Mouse (Mus musculus): ENCODE results near the gene Gm4491. TPM values are rescaled to one million over a fixed set of nuclear protein-coding genes. Genes with fewer than 3 reads are reported as not detected.
"Not testable (repeated sequence)": the region's sequence is repeated elsewhere in the genome, so short reads cannot be mapped to it uniquely, and the experiment has no call there.

The Gm4491 gene
- polyA plus RNA-seq, 1 experiment from 2014 or later = not detected

DNA sequence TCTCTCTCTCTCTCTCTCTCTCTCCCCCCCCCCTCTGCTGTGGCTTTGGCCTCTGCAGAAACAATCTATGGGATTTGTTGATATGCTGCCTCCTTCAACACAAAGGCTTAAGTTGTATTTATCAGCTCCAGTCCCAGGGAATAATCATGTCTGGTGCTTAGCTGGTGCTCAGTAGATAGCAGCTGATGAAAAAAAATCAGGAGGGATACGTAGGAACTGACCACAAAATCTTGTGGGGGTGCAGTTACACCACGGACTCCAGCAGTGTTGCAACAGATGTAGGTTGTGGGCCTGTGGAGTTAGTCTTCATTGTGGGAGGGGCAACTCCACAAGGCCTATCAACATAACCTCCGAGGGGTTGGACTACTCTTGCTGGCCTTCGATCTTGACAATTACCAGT is 19.8 kb downstream of the Gm4491 start:
- H3K36me3 ChIP-seq (ENCODE audit: control insufficient read depth, insufficient read depth, low read length) = no peaks in the 10 kb centered on the region
- H3K27ac ChIP-seq (ENCODE audit: low read depth, low read length) = no peak overlapping the region
- H3K9ac ChIP-seq (ENCODE audit: low read depth, low read length) = no peak overlapping the region
- no peak overlapping the region for H3K4me3 ChIP-seq (ENCODE audit: low read depth, low read length)
- H3K4me2 ChIP-seq = no peak overlapping the region
- no peaks in the 10 kb centered on the region for H3K4me1 ChIP-seq (replicated peaks; ENCODE audit: control insufficient read depth, insufficient read depth, low read length)
- no peaks in the 10 kb centered on the region for H3K9me3 ChIP-seq (ENCODE audit: control insufficient read depth, low read length)
- no peak for DNase-seq (ENCODE audit: low spot score)
- H3K27me3 ChIP-seq (replicated peaks; ENCODE audit: control insufficient read depth, insufficient read depth, low read length) = peaks cover 6% of the 10 kb centered on the region; the same call in 1 of the 2 replicates
- WGBS = 44% methylated on average over 4 of the region's 4 CpGs
- ATAC-seq (replicated peaks; ENCODE audit: low FRiP score) = peak; percentile 68

GRCm38 (mm10) chr14:57093029-57093428 is 22.7 kb downstream of the Gm4491 start:
- no peak overlapping the region for H3K4me3 ChIP-seq (ENCODE audit: low read depth, low read length)
- ATAC-seq (replicated peaks; ENCODE audit: low FRiP score) (no peak), DNase-seq (ENCODE audit: low spot score) (no peak)
- 6% methylated on average over 7 of the region's 8 CpGs for WGBS
- no peaks in the 10 kb centered on the region for H3K36me3 ChIP-seq (ENCODE audit: control insufficient read depth, insufficient read depth, low read length)
- H3K4me2 ChIP-seq = no peak overlapping the region
- H3K27ac ChIP-seq (ENCODE audit: low read depth, low read length) = no peak overlapping the region
- H3K4me1 ChIP-seq (replicated peaks; ENCODE audit: control insufficient read depth, insufficient read depth, low read length) = no peaks in the 10 kb centered on the region
- H3K27me3 ChIP-seq (replicated peaks; ENCODE audit: control insufficient read depth, insufficient read depth, low read length) = no peaks in the 10 kb centered on the region
- no peaks in the 10 kb centered on the region for H3K9me3 ChIP-seq (ENCODE audit: control insufficient read depth, low read length)
- H3K9ac ChIP-seq (ENCODE audit: low read depth, low read length) = no peak overlapping the region

DNA sequence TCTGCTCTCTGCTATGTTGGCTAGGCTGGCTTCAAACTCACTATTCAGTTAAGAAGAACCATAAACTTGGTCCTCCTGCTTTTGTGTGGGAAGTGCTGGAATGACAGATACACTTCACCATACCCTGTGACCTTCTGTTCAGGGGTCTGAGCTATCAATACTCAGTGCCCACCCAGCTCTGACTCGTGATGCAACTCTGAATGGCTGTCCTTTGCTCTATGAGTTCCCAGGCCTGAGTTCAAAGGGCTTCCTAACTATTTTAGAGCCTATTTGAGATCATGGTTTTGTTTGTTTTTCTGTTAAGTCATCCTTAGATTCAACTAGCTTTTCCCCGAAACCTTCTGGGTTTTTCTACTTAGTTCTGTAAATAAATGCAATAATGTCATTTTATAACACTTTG is 25.7 kb downstream of the Gm4491 start:
- Histone ChIP-seq H3K27me3 (replicated peaks; ENCODE audit: control insufficient read depth, insufficient read depth, low read length) (no peaks in the 10 kb centered on the region), H3K36me3 (ENCODE audit: control insufficient read depth, insufficient read depth, low read length) (no peaks in the 10 kb centered on the region), H3K9ac (ENCODE audit: low read depth, low read length) (no peak overlapping the region), H3K27ac (ENCODE audit: low read depth, low read length) (peak overlapping the region; percentile 70), H3K4me3 (ENCODE audit: low read depth, low read length) (no peak overlapping the region), H3K9me3 (ENCODE audit: control insufficient read depth, low read length) (no peaks in the 10 kb centered on the region), H3K4me2 (no peak overlapping the region), H3K4me1 (replicated peaks; ENCODE audit: control insufficient read depth, insufficient read depth, low read length) (no peaks in the 10 kb centered on the region)
- ATAC-seq (replicated peaks; ENCODE audit: low FRiP score) = no peak
- DNase-seq (ENCODE audit: low spot score) = no peak
- 41% methylated on average over 2 of the region's 2 CpGs for WGBS

GRCm38 (mm10) chr14:57089107-57089506 is 26.6 kb downstream of the Gm4491 start:
- Histone ChIP-seq H3K4me1 (replicated peaks; ENCODE audit: control insufficient read depth, insufficient read depth, low read length) (0 out of 2 replicates have a peak, but pooled peaks cover 2% of the 10 kb centered on the region), H3K27me3 (replicated peaks; ENCODE audit: control insufficient read depth, insufficient read depth, low read length) (no peaks in the 10 kb centered on the region), H3K9me3 (ENCODE audit: control insufficient read depth, low read length) (no peaks in the 10 kb centered on the region), H3K27ac (ENCODE audit: low read depth, low read length) (no peak overlapping the region; the same call in 1 of the 2 replicates), H3K4me2 (no peak overlapping the region), H3K36me3 (ENCODE audit: control insufficient read depth, insufficient read depth, low read length) (no peaks in the 10 kb centered on the region), H3K4me3 (ENCODE audit: low read depth, low read length) (no peak overlapping the region), H3K9ac (ENCODE audit: low read depth, low read length) (no peak overlapping the region)
- DNase-seq (ENCODE audit: low spot score) = no peak
- peak; percentile 70 for ATAC-seq (replicated peaks; ENCODE audit: low FRiP score)
- WGBS = 74% methylated on average over 7 of the region's 7 CpGs

- 0 out of 2 replicates have a peak, but pooled peaks cover 4% of the 10 kb centered on the region for H3K4me1 ChIP-seq (replicated peaks; ENCODE audit: control insufficient read depth, insufficient read depth, low read length)
- no peaks in the 10 kb centered on the region for H3K27me3 ChIP-seq (replicated peaks; ENCODE audit: control insufficient read depth, insufficient read depth, low read length)
- no peak overlapping the region for H3K4me3 ChIP-seq (ENCODE audit: low read depth, low read length)
- 38% methylated on average over 11 of the region's 11 CpGs for WGBS
- no peak overlapping the region for H3K4me2 ChIP-seq
- H3K36me3 ChIP-seq (ENCODE audit: control insufficient read depth, insufficient read depth, low read length) = no peaks in the 10 kb centered on the region
- H3K27ac ChIP-seq (ENCODE audit: low read depth, low read length) = no peak overlapping the region
- no peaks in the 10 kb centered on the region for H3K9me3 ChIP-seq (ENCODE audit: control insufficient read depth, low read length)
- ATAC-seq (replicated peaks; ENCODE audit: low FRiP score) (no peak), DNase-seq (ENCODE audit: low spot score) (no peak)
- H3K9ac ChIP-seq (ENCODE audit: low read depth, low read length) = no peak overlapping the region
These were observed 31.5 kb downstream of the Gm4491 start for GRCm38 (mm10) chr14:57084180-57084668.

- WGBS = 85% methylated on average over 1 of the region's 1 CpGs
- no peak overlapping the region for H3K4me3 ChIP-seq (ENCODE audit: low read depth, low read length)
- no peaks in the 10 kb centered on the region for H3K9me3 ChIP-seq (ENCODE audit: control insufficient read depth, low read length)
- no peaks in the 10 kb centered on the region for H3K36me3 ChIP-seq (ENCODE audit: control insufficient read depth, insufficient read depth, low read length)
- 0 out of 2 replicates have a peak, but pooled peaks cover 4% of the 10 kb centered on the region for H3K4me1 ChIP-seq (replicated peaks; ENCODE audit: control insufficient read depth, insufficient read depth, low read length)
- H3K27ac ChIP-seq (ENCODE audit: low read depth, low read length) = no peak overlapping the region
- H3K9ac ChIP-seq (ENCODE audit: low read depth, low read length) = no peak overlapping the region
- no peaks in the 10 kb centered on the region for H3K27me3 ChIP-seq (replicated peaks; ENCODE audit: control insufficient read depth, insufficient read depth, low read length)
- ATAC-seq (replicated peaks; ENCODE audit: low FRiP score) (no peak), DNase-seq (ENCODE audit: low spot score) (no peak)
- H3K4me2 ChIP-seq = no peak overlapping the region
These were observed 32.8 kb downstream of the Gm4491 start for GRCm38 (mm10) chr14:57082863-57083262.

- Histone ChIP-seq H3K4me1 (replicated peaks; ENCODE audit: control insufficient read depth, insufficient read depth, low read length) (no peaks in the 10 kb centered on the region), H3K9ac (ENCODE audit: low read depth, low read length) (no peak overlapping the region), H3K36me3 (ENCODE audit: control insufficient read depth, insufficient read depth, low read length) (no peaks in the 10 kb centered on the region), H3K27ac (ENCODE audit: low read depth, low read length) (no peak overlapping the region), H3K27me3 (replicated peaks; ENCODE audit: control insufficient read depth, insufficient read depth, low read length) (no peaks in the 10 kb centered on the region), H3K9me3 (ENCODE audit: control insufficient read depth, low read length) (no peaks in the 10 kb centered on the region), H3K4me2 (no peak overlapping the region), H3K4me3 (ENCODE audit: low read depth, low read length) (no peak overlapping the region)
- DNase-seq (ENCODE audit: low spot score) (no peak), ATAC-seq (replicated peaks; ENCODE audit: low FRiP score) (no peak)
- 83% methylated on average over 6 of the region's 6 CpGs for WGBS
These were observed 40.1 kb downstream of the Gm4491 start for GRCm38 (mm10) chr14:57075537-57075936.

DNA sequence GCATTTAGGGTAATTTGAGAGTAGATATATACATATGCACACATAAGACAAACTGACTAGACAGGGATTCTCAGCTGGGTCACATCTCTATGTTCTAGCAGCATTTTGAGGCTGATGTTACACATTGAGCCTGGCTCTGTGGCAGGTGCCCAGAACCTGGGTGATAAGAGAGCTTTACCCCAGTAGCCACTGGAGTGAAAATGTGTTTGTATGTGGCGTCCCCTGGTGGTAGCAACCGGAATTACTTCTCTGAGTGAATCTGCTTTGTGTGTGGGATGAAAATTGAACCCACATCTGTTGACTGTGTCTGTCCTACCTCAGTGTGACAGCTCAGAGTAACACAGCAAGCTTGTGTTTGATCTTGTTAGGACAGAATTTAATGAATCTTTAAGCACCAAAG is 45.8 kb downstream of the Gm4491 start:
- not testable (repeated sequence) for H3K4me3 ChIP-seq (ENCODE audit: low read depth, low read length); H3K9me3 ChIP-seq (ENCODE audit: control insufficient read depth, low read length); H3K4me1 ChIP-seq (replicated peaks; ENCODE audit: control insufficient read depth, insufficient read depth, low read length); H3K9ac ChIP-seq (ENCODE audit: low read depth, low read length); H3K27me3 ChIP-seq (replicated peaks; ENCODE audit: control insufficient read depth, insufficient read depth, low read length); H3K36me3 ChIP-seq (ENCODE audit: control insufficient read depth, insufficient read depth, low read length); H3K4me2 ChIP-seq; H3K27ac ChIP-seq (ENCODE audit: low read depth, low read length); ATAC-seq (replicated peaks; ENCODE audit: low FRiP score)
- 0% methylated on average over 2 of the region's 2 CpGs for WGBS
- DNase-seq (ENCODE audit: low spot score) = peak; percentile 39

DNA sequence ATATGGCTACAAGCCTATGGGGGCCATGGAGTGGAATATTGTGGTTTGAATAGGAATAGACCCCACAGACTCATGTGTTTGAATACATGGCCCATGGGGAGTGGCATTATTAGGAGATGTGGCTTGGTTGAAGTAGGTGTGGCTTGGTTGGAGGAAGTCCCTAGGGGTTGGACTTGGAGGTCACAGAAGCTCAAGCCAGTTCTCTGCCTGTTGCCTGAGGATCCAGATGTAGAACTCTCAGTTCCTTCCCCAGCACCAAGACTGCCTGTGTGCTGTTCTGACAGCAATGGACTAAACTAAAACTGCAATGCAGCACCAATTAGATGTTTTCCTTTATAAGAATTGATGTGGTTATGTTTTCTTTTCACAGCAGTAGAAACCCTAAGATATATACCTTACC is 49.6 kb downstream of the Gm4491 start:
- Histone ChIP-seq H3K4me2 (no peak overlapping the region), H3K27me3 (replicated peaks; ENCODE audit: control insufficient read depth, insufficient read depth, low read length) (no peaks in the 10 kb centered on the region), H3K4me3 (ENCODE audit: low read depth, low read length) (no peak overlapping the region), H3K4me1 (replicated peaks; ENCODE audit: control insufficient read depth, insufficient read depth, low read length) (no peaks in the 10 kb centered on the region), H3K36me3 (ENCODE audit: control insufficient read depth, insufficient read depth, low read length) (no peaks in the 10 kb centered on the region), H3K9ac (ENCODE audit: low read depth, low read length) (no peak overlapping the region), H3K27ac (ENCODE audit: low read depth, low read length) (no peak overlapping the region), H3K9me3 (ENCODE audit: control insufficient read depth, low read length) (no peaks in the 10 kb centered on the region)
- ATAC-seq (replicated peaks; ENCODE audit: low FRiP score) (no peak), DNase-seq (ENCODE audit: low spot score) (no peak)
